Mouse (Mus musculus) intestine, postnatal 0 days (tissue): ENCODE results near the gene Col4a4. TPM values are rescaled to one million over a fixed set of nuclear protein-coding genes. Genes with fewer than 3 reads are reported as not detected.

Experiments
- ATAC-seq: fragments of 200-750 bp; cut with Nextera tagmentation; 2 replicates; pipeline ENCODE4 v1.8.0; 2017; ENCODE audit warnings: mild to moderate bottlenecking, moderate TSS enrichment, moderate library complexity
- H3K27ac ChIP-seq: fragments of 300-500 bp; sonication (generic); 2 replicates; pipeline ENCODE4 v1.5.1; 2014; ENCODE audit warnings: mild to moderate bottlenecking, low read depth, low read length, moderate library complexity
- H3K27me3 ChIP-seq: fragments of 300-500 bp; sonication (generic); replicated peaks from 2 replicates; pipeline ENCODE4 v1.6.1; 2014; ENCODE audit warnings: low read length, mixed read lengths; ENCODE audit not compliant: control insufficient read depth, insufficient read depth
- H3K36me3 ChIP-seq: fragments of 300-500 bp; sonication (generic); 2 replicates; pipeline ENCODE4 v1.6.1; 2014; ENCODE audit warnings: mild to moderate bottlenecking, moderate library complexity; ENCODE audit not compliant: control insufficient read depth, insufficient read depth
- H3K4me1 ChIP-seq: fragments of 300-500 bp; sonication (generic); replicated peaks from 2 replicates; pipeline ENCODE4 v1.6.1; 2014; ENCODE audit warnings: antibody characterized with exemption, low read length, mixed read lengths; ENCODE audit not compliant: control insufficient read depth, insufficient read depth
- H3K4me2 ChIP-seq: fragments of 300-500 bp; sonication (generic); replicated peaks from 2 replicates; pipeline ENCODE4 v1.6.1; 2014; ENCODE audit warnings: low read depth, mild to moderate bottlenecking, moderate library complexity
- H3K4me3 ChIP-seq: fragments of 300-500 bp; sonication (generic); 2 replicates; pipeline ENCODE4 v1.5.1; 2014; ENCODE audit warnings: low read depth, low read length
- H3K9ac ChIP-seq: fragments of 300-500 bp; sonication (generic); 2 replicates; pipeline ENCODE4 v1.6.1; 2014; ENCODE audit warnings: mild to moderate bottlenecking, low read depth, low read length
- H3K9me3 ChIP-seq: fragments of 300-500 bp; sonication (generic); 2 replicates; pipeline ENCODE4 v1.6.1; 2016; ENCODE audit warnings: mixed run types; ENCODE audit not compliant: control insufficient read depth
- CTCF ChIP-seq: sonication (generic); IDR thresholded peaks from 2 replicates; pipeline ENCODE4 v1.5.1; 2016; ENCODE audit warnings: low read depth, mild to moderate bottlenecking, control low read depth, antibody characterized with exemption, moderate library complexity
- WGBS: fragments of 180-500 bp; shearing (Covaris S2); extraction: QIAGEN DNeasy Blood & Tissue Kit; methylation state at CpG from one replicate; pipeline ENCODE4 v1.1.7; 2014; 5-methylcytosine and 5-hydroxymethylcytosine counted together
- polyA plus RNA-seq: library from polyadenylated mRNA; unstranded; fragments of >200 nt; fragmentation: Nextera tagmentation; extraction: Ambion mirVana; gene quantifications from 2 replicates; pipeline ENCODE4 v1.2.1, GENCODE M21; 2015

Gene Col4a4
- polyA plus RNA-seq, 1 experiment from 2014 or later: 0.10 TPM

- Histone ChIP-seq H3K36me3 (no peaks in the 10 kb centered on the region), H3K9me3 (no peaks in the 10 kb centered on the region), H3K4me1 (no peaks in the 10 kb centered on the region), H3K27ac (no peak overlapping the region), H3K27me3 (no peaks in the 10 kb centered on the region), H3K9ac (no peak overlapping the region), H3K4me3 (no peak overlapping the region), H3K4me2 (no peak overlapping the region)
- no peak for ATAC-seq
- WGBS: 84% methylated on average over 2 of the region's 2 CpGs
- no peak for TF ChIP-seq CTCF
Measured at GRCm38 (mm10) chr1:82459926-82460325, 126.7 kb downstream of the Col4a4 start.

- WGBS: 77% methylated on average over 4 of the region's 4 CpGs
Measured at GRCm38 (mm10) chr1:82459350-82459749, 127.3 kb downstream of the Col4a4 start.

DNA sequence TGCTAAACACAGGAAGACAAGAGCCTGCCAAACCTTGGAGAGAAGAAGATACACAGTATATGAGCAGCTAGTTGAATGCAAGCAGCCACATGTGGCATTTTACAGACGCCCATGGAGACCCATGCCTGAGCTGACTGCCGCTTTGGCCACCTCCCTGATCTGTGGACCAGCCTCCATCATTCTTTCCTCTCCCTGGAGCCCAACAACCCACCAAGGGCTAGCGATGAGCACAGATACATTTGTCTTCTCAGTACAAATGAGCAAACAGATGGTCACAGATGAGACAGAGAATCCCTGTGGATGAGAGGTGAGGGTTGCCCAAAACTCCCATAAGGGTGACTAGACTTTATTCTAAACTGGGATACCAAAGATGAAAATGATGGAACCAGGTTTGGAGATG, 132.6 kb downstream of the Col4a4 start:
- no peak for TF ChIP-seq CTCF
- H3K4me2 ChIP-seq: no peak overlapping the region
- 91% methylated on average over 3 of the region's 3 CpGs for WGBS
- H3K27me3 ChIP-seq: no peaks in the 10 kb centered on the region
- no peaks in the 10 kb centered on the region for H3K9me3 ChIP-seq
- H3K4me1 ChIP-seq: no peaks in the 10 kb centered on the region
- ATAC-seq: no peak
- no peak overlapping the region for H3K9ac ChIP-seq
- H3K36me3 ChIP-seq: no peaks in the 10 kb centered on the region
- no peak overlapping the region for H3K4me3 ChIP-seq
- no peak overlapping the region for H3K27ac ChIP-seq

More at GRCm38 (mm10) chr1:82459350-82459749, 127.3 kb downstream of the Col4a4 start:
- ATAC-seq: no peak
- Histone ChIP-seq H3K4me1 (no peaks in the 10 kb centered on the region), H3K4me3 (no peak overlapping the region), H3K27ac (no peak overlapping the region), H3K27me3 (no peaks in the 10 kb centered on the region), H3K4me2 (no peak overlapping the region), H3K36me3 (no peaks in the 10 kb centered on the region), H3K9me3 (no peaks in the 10 kb centered on the region), H3K9ac (no peak overlapping the region)
- TF ChIP-seq CTCF: no peak

DNA sequence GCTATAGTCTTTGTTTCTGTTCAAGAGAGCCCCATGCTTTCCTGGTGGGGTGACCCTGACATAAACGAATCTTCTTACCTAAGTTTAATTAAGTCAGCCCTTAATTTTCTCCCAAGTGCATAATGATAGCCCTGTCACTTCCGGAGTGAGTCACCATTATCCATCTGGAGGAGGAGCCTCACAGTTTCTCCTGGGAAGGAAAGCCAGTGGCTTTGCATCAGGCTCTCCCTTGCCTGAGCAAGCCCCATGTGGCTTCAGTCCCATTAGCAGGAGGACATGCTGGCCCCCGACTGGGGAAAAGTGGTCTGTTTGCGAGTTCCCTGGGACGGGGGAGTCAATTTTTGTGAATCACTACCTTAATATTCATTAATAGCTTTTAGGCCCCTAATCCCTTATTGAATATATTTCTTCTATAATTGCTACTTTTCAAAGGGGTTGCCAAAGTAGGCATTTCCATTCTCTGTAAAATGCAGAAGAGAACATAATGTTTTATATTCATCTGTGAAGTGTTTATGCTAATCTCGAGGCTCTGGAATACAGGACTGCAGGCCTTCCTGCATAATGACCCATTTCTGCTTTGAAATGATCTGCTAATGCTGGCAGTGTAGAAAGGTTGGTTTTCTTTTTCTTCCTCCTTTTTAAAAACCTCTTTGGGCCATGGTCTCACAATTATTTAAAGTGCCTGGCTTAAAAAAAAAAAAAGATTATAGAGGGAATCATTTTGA, 134.6 kb downstream of the Col4a4 start:
- no peaks in the 10 kb centered on the region for H3K27me3 ChIP-seq
- no peak for ATAC-seq
- H3K9ac ChIP-seq: no peak overlapping the region
- 52% methylated on average over 6 of the region's 6 CpGs for WGBS
- no peaks in the 10 kb centered on the region for H3K4me1 ChIP-seq
- H3K4me3 ChIP-seq: no peak overlapping the region
- no peaks in the 10 kb centered on the region for H3K9me3 ChIP-seq
- TF ChIP-seq CTCF: no peak
- H3K36me3 ChIP-seq: no peaks in the 10 kb centered on the region
- no peak overlapping the region for H3K27ac ChIP-seq
- H3K4me2 ChIP-seq: no peak overlapping the region

DNA sequence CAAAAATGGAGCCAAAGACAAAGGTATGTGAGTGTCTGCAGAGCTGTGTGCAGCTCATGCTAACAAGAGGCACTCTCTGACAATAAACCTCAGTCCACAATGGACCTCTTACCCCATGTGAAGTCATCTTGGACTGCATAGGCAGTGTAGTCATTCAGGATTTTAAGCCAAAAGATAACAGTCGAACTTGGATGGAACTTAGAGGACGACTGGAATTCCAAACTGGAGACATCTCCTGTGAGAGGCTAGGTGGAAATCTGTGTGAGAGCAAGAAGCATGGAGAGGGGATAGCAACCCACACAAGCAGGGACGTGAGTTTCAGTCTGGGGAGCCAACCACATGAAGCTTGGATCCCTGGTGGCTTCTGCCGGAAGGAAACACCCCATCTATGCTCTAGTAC, 136.8 kb downstream of the Col4a4 start:
- Histone ChIP-seq H3K4me1 (no peaks in the 10 kb centered on the region), H3K4me2 (no peak overlapping the region), H3K27ac (no peak overlapping the region), H3K4me3 (no peak overlapping the region), H3K9ac (no peak overlapping the region), H3K27me3 (no peaks in the 10 kb centered on the region), H3K36me3 (no peaks in the 10 kb centered on the region), H3K9me3 (no peaks in the 10 kb centered on the region)
- no peak for TF ChIP-seq CTCF
- ATAC-seq: no peak
- WGBS: 81% methylated on average over 4 of the region's 4 CpGs

DNA sequence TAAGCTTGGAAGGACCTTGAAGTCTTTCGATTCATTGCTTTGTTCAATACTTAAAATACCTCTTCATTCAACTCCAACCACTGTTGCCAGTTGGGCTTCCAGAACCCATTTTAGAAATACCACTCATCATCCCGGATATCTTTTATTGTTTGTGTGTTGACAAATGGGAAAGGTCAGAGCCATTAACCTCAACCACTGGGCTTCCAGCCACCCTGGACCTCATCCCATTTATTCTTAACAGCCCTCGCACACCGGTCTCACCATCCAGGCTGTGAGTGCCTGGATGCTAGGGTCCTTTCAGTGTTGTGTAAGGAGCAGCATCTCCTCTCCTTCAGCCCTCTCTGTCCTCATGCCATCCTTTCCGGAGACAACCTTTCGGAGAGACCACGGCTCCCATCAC, 140.6 kb downstream of the Col4a4 start:
- Histone ChIP-seq H3K27ac (no peak overlapping the region), H3K36me3 (no peaks in the 10 kb centered on the region), H3K9ac (no peak overlapping the region), H3K4me1 (no peaks in the 10 kb centered on the region), H3K4me2 (no peak overlapping the region), H3K9me3 (no peaks in the 10 kb centered on the region), H3K27me3 (no peaks in the 10 kb centered on the region), H3K4me3 (no peak overlapping the region)
- no peak for ATAC-seq
- WGBS: 83% methylated on average over 7 of the region's 7 CpGs
- no peak for TF ChIP-seq CTCF
